Mouse (Mus musculus) heart, postnatal 4 days (tissue): Measurements from ENCODE around the gene Mctp1. TPM values are rescaled to one million over a fixed set of nuclear protein-coding genes. Genes with fewer than 3 reads are reported as not detected.
"Not testable (repeated sequence)": the region's sequence is repeated elsewhere in the genome, so short reads cannot be mapped to it uniquely, and the experiment has no call there.

Experiments used
- DNase-seq: peaks from one replicate; pipeline ENCODE4 v3.0.0; 2021
- total RNA-seq, 2 experiments: library from RNA; stranded (reverse); gene quantifications; 2 replicates each; pipeline ENCODE4 v1.2.3; 2021

Gene Mctp1
- total RNA-seq, 2 experiments from 2014 or later: 1.1 to 2.1 TPM

DNA sequence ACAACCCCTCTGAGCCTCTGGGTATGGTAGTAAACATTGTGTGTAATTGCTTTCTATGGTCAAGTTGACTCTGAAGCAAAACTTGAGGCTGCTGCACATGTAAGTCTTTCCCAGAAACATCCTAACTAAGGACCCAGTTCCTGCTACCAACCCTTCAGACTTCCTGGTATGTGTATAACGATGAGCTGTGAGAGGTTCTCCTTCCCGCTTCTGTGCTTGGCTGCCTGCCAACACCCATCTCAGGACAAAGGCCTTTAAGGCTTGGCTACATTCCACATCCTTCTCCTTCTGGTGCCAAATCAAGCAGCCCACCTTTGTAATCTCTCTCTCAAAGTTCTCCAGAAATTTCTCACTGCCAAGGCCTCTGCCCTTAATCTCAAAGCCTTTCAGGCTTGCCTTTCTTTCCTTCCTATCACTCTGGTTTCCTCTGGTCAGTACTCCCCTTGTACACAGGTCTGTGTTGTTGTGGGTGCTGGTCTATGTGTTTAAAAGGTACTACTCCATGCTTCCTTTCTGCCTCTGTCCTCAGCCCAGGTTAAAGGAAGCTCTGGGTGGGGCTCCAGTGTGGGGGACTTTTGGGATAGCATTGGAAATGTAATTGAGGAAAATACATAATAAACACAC lies 99.9 kb downstream of the Mctp1 start:
- peak; percentile 46 for DNase-seq

DNA sequence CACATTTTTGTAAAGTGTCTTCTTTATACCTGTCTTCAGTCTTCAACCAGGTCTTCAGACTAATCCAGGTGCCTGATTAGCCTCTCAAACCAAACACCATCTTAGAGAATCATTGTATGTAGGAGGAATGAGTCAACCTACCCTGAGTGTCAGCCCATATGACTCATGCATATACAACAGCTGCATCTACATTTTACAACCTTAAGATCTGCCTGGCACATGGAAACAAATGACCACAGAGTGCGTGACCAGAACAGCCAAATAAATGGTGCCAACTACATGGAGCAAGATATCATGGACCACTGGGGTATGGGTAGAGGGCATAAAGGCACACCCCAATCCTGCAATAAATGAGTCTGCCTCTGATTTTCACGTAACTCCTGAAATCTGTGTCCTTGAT lies 131.6 kb downstream of the Mctp1 start:
- DNase-seq: no peak

DNA sequence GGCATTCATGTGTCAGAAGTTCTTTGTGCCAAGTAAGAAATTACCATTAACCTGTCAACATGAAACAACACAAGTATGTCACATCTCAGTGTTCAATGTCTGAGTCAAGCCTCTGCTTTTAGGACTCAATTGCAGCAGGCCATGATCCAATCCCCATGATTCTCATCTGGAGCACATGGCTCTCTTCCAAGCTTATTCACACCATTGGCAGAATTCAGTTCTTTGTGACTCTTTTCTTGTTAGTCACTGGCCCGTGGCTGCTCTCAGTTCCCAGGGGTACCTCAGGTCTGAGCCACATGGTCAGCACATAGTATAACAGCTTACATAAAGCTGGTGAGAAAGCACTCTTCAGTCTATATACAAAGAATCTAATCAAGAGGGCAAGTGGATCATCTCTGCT lies 138.8 kb downstream of the Mctp1 start:
- DNase-seq: no peak

DNA sequence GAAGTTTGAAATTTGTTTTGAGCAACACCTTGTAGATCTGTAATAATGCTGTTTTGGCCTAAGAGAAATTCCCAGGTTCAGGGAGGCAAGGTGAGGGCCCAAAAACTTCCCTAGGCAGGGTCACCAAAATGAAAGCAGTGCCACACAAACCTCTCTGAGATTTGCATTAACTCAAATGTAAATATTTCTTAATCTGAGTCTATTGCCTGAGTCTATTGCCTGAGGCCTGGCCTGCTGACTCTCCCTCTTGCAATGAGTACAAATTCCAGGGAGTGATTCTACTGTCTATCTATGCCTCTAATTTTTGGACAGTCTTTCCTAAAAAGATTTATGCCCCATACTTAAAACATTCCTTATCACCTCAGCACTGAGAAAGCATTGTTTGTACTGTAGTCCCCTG lies 143.0 kb downstream of the Mctp1 start:
- DNase-seq: no peak

DNA sequence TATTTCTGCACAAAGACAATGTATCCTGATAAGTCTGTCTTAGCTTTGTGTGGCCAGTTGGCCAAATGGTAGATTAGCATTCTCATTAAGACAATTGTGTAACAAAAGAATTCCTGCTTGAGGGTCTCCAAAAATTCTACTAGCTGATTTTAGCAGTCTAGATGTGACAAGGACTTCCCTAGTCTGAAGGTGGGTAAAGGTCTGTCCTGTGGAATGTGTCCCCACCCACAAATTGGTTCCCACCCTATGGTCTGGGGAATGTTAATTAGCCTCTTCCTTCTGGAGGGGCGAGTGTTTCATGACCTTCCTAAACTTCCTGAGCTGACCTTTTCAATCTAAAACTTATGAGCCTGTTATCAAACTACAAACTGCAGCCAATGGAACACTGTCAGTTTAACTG lies 143.4 kb downstream of the Mctp1 start:
- no peak for DNase-seq

DNA sequence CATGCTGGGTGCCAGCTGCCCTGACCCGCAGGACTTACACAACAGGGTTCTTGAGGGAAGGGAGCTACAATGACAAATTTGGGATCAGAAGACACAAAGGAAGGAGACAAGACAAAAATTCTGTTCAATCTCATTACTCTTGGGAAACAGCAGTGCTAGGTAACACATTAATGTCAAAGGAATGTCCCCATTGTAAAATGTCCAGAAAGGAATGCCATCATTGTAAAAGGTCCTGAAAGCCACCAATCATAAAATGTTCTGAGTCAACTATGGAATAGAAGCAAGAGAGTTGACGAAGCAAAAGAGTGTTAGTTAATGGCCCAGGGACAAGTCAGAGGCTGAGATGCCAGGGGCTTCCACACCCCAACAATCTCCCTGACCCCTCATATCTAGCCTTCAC lies 145.6 kb downstream of the Mctp1 start:
- DNase-seq: no peak

DNA sequence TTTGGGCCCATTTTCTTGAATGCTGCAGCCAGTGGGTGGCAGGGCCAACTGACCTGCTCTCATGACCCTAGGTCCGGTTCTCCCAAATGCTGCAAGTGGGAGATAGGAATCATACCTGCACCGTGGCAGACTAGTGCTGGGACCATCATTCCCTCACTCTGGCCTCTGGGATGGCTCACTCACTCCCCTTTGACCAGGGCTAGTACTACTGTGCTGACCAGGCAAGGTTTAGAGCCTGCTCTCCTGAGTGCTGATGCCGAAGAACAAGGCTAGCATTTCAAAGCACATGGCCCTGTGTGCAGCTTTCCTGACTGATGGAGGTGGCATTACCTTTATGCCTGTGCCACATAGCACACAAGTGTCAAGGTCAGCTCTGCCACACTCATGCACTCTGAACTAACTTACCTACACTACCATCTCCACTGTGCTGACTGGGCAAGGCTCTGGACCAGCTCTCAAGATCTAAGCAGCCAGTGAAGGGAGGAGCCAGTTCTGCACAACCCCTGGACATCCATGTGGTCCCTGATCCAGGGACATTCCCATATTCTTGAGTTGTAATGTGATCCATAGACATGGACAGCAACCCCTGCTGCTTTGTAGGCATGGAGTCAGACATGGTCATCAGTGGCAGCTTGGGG lies 146.7 kb downstream of the Mctp1 start:
- DNase-seq: no peak

DNA sequence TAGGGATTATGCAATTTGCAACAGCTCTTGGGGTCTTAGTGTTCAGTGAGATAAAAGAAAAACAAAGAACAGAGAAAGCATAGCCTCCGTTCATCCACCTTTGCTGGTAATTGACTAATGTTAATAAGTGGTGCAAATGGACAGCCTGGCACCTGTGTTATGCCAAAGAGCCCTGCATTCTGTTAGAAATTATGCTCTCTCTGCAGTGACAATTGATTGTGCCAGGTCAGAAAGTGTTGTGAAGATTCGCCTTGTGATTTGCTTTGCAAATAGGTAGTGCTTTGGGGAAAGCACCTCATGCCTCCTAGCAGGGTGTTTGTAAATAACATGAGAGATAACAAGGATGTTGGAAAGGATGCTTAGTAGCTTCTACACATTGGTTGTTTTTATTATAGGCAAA lies 163.5 kb downstream of the Mctp1 start:
- DNase-seq: no peak

DNA sequence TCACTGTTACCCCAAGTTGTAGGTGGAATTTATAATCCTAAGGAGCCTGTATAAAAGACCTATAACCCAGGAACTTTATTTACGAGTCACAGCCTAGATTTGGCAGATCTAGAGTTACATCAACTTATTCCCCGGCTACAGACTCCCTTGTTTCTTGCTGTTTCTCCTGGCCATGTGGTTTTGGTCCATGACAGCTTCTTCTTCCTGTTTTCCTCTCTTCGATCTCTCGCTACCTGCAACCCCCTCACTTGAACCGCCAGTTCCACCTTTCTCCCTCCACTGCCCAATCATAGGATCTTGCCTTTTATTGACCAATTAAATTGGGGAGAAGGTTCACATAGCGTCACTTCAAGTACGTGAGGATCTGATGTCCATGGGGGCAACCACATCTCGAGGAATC lies 176.6 kb downstream of the Mctp1 start:
- DNase-seq: no peak

DNA sequence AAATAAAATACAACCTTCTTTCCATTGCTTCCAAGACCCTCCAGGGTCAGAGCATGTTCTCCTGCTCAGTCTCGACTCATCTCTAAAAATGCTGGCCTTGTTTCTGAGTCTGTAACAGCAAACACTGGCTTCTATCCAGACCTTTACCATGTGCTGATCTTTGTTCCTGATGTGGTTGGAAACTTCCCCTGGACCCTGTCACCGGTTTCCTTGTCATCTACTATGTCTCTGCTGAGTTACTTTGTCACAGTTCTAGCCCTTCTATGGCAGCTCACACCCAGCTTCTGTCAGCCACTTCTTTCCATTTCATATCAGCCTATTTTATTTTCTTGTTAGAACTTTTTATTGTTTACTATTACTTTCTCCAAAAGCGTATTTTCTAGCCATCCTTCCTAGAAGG lies 177.3 kb downstream of the Mctp1 start:
- DNase-seq: no peak

DNA sequence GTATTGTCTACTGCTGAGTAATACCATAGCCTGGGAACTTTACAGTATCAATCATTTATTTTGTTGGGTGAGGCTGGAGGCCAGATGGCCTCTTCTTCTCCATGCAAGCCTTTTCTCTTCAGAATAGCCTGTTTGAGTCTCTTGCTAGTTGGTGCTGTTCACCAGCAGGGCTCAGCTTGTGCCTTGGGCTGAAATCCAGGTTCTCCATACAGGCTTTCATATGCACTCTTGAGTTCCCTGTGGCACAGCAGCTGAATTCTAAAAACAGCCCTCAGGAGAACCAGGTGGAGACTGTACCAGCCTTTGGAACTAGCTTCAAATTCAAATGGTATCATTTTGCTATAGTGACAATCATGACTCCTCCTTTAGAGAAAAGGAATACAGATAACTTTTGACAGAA lies 179.7 kb downstream of the Mctp1 start:
- no peak for DNase-seq

DNA sequence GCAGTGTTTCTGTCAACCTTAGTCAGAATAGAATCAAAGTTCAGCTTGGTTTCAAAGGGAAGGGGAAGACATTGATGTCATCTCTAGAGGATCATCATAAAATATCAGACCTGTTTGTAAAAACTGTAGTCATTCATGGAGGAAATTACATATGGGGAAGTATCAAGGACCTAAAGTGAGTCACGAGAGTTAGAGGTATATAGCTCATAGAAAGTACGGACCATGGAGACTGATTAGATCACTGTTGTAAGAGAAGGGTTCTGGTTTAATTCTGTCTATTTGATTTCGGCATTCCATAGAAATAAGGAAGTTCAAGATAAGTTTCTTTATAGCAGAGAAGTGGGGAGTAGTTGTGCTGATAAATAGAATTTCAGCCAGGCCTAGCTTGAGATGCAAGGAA lies 181.7 kb downstream of the Mctp1 start:
- no peak for DNase-seq

DNA sequence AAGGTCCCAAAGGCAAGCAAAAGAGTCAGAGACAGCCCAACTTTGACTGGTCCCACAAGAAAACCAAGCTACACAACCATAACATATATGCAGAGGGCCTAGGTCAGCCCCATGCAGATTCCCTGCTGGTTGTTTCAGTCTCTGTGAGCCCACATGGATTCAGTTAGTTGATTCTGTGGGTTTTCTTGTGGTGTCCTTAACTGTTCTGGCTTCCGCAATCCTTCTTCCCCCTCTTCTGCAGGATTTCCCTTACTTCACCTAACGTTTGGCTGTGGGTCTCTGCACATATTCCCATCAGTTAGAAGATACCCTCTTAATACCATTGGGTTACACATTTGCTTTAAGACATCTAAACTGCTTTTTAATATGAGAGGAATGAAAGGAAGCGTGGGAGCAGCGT lies 183.1 kb downstream of the Mctp1 start:
- no peak for DNase-seq

DNA sequence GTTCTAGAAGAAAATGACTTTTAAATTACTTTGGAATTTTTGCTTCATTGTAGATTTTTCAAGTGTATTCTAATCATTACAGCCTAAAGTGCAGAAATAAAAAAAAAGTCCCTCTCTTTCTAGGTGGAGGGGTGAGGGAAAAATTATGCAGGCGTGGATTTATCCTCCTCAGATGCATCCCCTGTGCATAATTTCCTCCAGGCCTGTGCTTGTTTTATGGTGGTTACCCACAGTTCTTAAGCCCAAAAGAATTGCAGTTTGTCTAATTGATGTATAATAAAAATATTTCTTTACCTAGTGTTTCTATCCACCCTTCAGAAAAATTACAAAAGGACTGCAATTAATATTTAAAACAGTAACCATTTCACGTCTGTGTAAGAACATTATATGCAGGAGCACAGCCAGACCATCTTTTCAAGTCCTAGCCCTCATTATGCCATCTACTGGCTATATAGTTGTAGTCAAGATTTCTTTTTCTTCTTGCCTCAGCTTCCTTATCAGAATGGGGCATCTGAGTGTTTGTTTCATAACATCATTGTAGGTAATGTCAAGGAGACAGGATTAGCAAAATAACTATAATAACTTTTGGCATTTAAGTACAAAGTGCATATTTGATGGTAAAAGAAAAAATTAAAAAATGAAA lies 184.4 kb downstream of the Mctp1 start:
- no peak for DNase-seq

DNA sequence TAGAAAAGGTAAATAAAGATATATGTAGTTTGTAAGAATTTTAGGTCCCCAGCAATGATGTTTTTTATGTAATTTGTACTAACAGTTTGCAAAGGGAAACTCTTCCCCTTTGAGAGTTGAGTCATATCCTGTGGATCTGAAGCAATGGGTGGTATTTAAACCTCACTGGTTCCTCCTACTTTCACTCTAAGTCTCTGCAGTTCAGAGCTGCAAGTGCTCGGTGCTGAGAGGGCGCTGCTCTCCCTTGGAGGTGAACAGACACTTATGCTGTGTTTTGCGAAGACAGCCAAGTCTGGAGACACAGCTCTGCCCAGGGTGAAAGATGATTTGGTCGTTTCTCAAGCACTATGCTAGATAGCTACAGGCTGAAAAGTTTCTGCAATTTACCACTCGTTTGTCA lies 195.1 kb downstream of the Mctp1 start:
- DNase-seq: peak; percentile 6

DNA sequence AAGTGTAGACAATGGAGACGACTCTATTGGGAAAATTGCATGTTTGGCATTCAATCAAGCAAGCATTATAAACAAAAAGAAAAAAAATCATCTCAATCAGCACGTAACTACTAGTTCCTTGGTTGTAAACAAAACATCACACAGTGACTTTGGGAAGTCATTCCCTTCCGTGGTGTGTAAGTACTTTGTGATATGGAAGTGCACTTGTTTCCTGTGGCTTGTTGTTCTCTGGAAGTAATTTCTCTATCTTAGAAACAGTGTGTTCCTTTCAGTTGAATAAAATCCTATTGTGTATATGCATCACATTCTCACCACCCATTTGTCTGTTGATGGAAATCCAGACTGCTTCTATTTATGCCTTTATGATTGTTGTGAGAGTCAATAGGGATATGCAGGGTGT lies 201.1 kb downstream of the Mctp1 start:
- no peak for DNase-seq

DNA sequence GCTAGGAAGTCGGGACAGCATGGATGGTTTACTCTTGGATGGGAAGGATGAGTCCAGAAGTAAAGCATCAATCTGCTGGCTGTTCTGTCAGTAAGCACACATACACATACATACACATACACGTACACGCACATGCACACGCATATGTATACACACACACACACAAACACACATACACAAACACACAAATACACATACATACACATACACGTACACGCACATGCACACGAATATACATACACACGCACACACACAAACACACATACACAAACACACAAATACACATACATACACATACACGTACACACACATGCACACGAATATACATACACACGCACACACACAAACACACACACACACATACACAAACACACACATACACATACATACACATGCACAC lies 206.4 kb downstream of the Mctp1 start:
- DNase-seq: not testable (repeated sequence)

DNA sequence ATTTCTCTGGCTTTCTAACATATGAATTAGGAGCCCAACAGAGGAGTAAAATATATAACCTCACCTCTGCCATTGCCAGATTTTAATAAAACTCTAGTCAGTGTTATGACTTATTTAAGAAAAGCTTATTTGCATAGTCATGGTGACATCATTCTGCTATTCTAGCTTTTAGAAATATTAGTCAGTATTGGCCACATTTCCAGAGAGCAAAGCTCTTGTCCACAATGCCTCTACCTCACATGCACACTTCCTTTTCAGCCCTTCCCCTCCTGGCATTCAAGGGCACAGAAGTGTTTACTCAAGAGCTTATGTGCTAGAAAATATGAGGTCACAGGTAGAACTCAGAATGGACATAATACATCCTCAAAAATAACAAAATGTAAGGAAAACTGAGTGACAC lies 206.9 kb downstream of the Mctp1 start:
- no peak for DNase-seq

DNA sequence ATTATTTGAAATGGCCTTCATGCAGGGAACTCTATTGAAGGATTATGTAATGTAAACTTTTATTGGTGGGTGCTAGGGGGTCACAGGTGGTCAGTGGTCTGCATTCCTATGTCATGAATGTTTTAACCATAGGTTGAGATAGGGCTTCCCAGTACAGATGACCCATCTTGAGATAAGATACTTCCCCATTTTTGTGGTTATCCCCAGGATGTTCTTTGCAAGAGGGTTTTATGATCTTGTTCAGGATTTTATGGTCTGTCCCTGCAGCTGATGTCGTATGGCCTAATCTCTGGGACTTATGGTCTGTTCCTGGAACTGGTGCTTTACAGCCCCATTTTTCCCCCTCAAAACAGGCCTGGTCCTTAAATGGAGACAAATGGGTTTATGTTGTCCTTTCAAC lies 207.4 kb downstream of the Mctp1 start:
- DNase-seq: no peak

DNA sequence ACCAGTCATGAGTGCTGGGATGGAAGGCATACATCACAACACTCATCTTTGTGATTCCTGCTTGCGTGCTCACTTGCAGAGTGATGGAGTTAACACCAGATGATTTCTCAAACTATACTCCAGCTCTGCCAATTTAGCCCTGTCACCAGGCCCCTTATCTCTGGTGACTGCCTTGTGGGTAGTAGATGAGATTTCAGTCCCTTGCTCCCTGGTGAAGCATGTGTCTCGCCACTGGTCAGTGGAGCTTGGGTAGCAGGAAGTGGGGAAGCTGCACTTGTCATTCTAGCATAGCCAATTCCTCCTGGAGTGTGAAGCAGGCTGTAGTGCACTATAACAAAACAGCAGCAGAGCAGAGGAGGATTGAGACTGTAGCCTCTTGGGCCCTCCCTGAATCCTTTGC lies 208.6 kb downstream of the Mctp1 start:
- no peak for DNase-seq

DNA sequence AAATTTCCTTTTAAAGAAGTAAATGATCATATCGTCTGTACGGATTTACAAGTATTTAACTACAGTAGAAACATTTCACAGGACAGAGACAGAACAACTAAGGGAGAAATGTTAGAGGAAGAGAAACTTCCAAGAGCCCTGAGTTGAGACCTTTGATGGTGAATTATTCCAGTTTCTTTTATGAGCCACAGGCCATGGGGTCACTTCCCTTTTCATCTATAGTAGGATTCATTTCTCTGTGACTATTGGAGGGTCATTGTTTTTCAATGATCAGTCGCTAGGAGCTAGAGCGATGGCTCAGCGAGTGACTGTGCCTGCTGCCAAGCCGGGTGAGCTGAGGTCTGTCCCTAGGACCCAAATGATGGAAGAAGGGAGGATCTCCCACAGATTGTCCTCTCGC lies 212.7 kb downstream of the Mctp1 start:
- DNase-seq: no peak

DNA sequence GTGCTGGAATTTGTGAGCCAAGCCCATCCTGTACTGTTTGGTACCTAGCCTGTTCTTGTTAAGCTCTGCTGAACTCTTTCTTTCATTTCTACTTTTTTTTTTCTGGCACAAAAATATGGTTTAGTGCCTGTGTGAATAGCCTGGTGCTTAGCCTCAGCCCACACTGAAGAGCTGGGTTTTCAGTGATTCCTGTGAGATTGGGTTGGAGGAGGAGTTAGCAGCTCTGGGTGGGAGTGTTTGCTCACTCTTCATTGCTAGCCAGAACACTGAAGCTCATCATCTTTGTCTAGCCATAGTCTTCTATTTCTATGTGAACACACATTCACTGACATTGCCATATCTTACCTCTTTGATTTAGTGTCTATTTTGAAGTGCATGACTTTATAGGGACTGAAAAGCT lies 225.1 kb downstream of the Mctp1 start:
- no peak for DNase-seq

DNA sequence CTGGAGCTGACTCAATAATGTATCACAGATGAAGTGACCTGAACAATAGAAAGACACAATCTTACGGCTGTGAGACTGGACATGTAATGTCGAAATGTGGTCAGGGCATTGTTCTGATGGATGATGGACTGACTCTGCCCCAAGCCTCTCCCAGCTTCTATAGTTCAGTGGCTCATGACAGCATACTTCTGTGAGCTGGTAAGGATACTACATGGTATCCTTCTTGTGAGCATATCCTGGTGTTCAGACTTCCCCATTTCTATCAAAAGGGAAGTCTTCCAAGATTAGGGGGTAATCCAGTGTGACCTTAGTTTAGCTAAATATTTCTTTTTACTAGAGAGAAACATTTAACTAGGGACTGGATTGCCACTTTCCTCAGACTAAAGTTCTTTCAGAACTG lies 227.2 kb downstream of the Mctp1 start:
- DNase-seq: no peak

DNA sequence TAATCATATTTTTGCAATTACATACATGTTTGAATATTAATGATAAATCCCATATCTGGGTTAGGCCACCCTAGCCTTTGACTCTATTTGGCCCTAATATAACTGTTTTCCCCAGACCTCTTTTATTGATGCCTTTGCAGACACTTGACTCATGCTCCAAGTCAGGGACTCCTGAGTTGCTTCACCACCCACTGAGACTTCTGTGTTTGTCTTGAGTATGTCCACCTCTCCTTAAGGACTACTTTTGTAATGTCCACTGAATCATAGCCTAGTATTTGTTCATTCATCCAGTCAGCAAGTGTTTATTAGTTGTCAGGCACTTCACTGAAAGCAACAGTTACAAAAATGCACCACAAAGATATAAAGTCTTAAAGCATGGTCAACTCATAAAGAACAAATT lies 235.8 kb downstream of the Mctp1 start:
- no peak for DNase-seq
